25 mouse cellular contexts compared by ENCODE assay signal in the genomic region with DNA sequence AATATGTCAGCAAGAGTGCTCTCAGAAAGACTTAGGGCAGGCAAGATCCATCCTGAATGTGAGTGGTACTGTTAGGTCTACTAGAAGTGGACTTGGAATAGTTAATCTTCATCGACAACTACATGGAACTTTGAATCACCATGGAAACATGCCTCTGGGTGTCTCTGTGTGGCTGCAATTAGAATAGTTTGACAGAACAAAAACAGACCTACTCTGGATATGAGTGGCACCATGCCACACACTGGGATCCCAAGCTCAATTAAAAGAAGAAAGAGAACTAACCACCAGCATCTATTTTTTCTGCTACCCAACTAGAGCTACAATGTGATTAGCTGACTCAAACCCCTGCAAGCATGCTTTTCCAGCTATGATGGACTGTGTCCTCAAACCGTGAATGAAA.
DNase-seq lines count a peak whose midpoint lies in the region; ATAC-seq and TF ChIP-seq lines count a peak whose summit lies in the region.
"Had no signal": no experiment of that assay in that cellular context is flagged by ENCODE, and none has a peak within 500 bp of the region (broad histone marks: within the 10 kb centered on the region; RNA-seq: fewer than 3 reads in every experiment).

No protein-coding gene starts in this region.

- H3K4me3 ChIP-seq in hindbrain, postnatal 0 days (ENCODE audit: low read length): no peak overlapping the region
- H3K4me3 ChIP-seq in hindbrain, embryonic 12.5 days: no peak overlapping the region
- H3K4me3 ChIP-seq: embryonic facial prominence, embryonic 12.5 days; heart, embryonic 13.5 days; hindbrain, embryonic 15.5 days; kidney, embryonic 15.5 days; limb, embryonic 12.5 days; liver, embryonic 15.5 days; neural tube, embryonic 13.5 days had no signal

- H3K27ac ChIP-seq in hindbrain, postnatal 0 days: no peak overlapping the region
- no peak overlapping the region for H3K27ac ChIP-seq in hindbrain, embryonic 12.5 days
- H3K27ac ChIP-seq: embryonic facial prominence, embryonic 12.5 days; heart, embryonic 13.5 days; hindbrain, embryonic 15.5 days; kidney, embryonic 15.5 days; limb, embryonic 12.5 days; liver, embryonic 15.5 days; neural tube, embryonic 13.5 days had no signal

- intact Hi-C loops in left cerebral cortex, postnatal 14 days (cut with DNase I): no loop called here

- H3K27me3 ChIP-seq in hindbrain, postnatal 0 days (ENCODE audit: insufficient read depth, low read length): no peaks in the 10 kb centered on the region
- H3K27me3 ChIP-seq in hindbrain, embryonic 12.5 days: no peaks in the 10 kb centered on the region
- H3K27me3 ChIP-seq: embryonic facial prominence, embryonic 12.5 days; heart, embryonic 13.5 days; hindbrain, embryonic 15.5 days; kidney, embryonic 15.5 days; limb, embryonic 12.5 days; liver, embryonic 15.5 days; neural tube, embryonic 13.5 days had no signal

- TF ChIP-seq CTCF in hindbrain, postnatal 0 days (IDR thresholded peaks at IDR 0.05; ENCODE audit: low read depth): no peak

- H3K4me2 ChIP-seq in hindbrain, postnatal 0 days (ENCODE audit: low read depth, low read length): no peak overlapping the region
- H3K4me2 ChIP-seq in hindbrain, embryonic 12.5 days (replicated peaks): no peak overlapping the region
- H3K4me2 ChIP-seq: embryonic facial prominence, embryonic 12.5 days; heart, embryonic 13.5 days; hindbrain, embryonic 15.5 days; kidney, embryonic 15.5 days; limb, embryonic 12.5 days; liver, embryonic 15.5 days; lung, embryonic 14.5 days; neural tube, embryonic 13.5 days had no signal

- H3K9ac ChIP-seq in hindbrain, postnatal 0 days (replicated peaks; ENCODE audit: low read length): no peak overlapping the region
- no peak overlapping the region for H3K9ac ChIP-seq in hindbrain, embryonic 12.5 days
- H3K9ac ChIP-seq: embryonic facial prominence, embryonic 12.5 days; heart, embryonic 13.5 days; hindbrain, embryonic 15.5 days; kidney, embryonic 15.5 days; limb, embryonic 12.5 days; liver, embryonic 15.5 days; lung, embryonic 14.5 days; neural tube, embryonic 13.5 days had no signal

- no peaks in the 10 kb centered on the region for H3K9me3 ChIP-seq in hindbrain, postnatal 0 days (ENCODE audit: low read length)
- peaks cover 3% of the 10 kb centered on the region; the same call in 1 of the 2 replicates for H3K9me3 ChIP-seq in hindbrain, embryonic 12.5 days (replicated peaks)
- H3K9me3 ChIP-seq: embryonic facial prominence, embryonic 12.5 days; heart, embryonic 13.5 days; hindbrain, embryonic 15.5 days; kidney, embryonic 15.5 days; limb, embryonic 12.5 days; liver, embryonic 15.5 days; neural tube, embryonic 13.5 days had no signal

- 31% methylated on average over 2 of the region's 2 CpGs for WGBS in hindbrain, postnatal 0 days
- WGBS in hindbrain, embryonic 12.5 days: 76% methylated on average over 2 of the region's 2 CpGs

- no peaks in the 10 kb centered on the region for H3K36me3 ChIP-seq in hindbrain, postnatal 0 days (ENCODE audit: insufficient read depth, low read length)
- H3K36me3 ChIP-seq in hindbrain, embryonic 12.5 days: no peaks in the 10 kb centered on the region
- H3K36me3 ChIP-seq: embryonic facial prominence, embryonic 12.5 days; heart, embryonic 13.5 days; hindbrain, embryonic 15.5 days; kidney, embryonic 15.5 days; limb, embryonic 12.5 days; liver, embryonic 15.5 days; neural tube, embryonic 13.5 days had no signal

- peak; percentile 14 for DNase-seq in hindbrain, postnatal 0 days (ENCODE audit: low spot score)
- DNase-seq in left cerebral cortex, postnatal 14 days (ENCODE audit: low spot score in 2 of 2): peak; percentile 25 to 56
- DNase-seq in left cerebral cortex, adult 11 months (ENCODE audit: low spot score): no peak
- peak; percentile 28 for DNase-seq in brain, adult 2 months (ENCODE audit: low read depth, low spot score)
- DNase-seq in telencephalon, adult 2 months (ENCODE audit: low read depth, low spot score): peak; percentile 18
- DNase-seq: adrenal gland, adult 2 months; adrenal gland, postnatal 36 days; B cell, adult 2 months; cerebellum, adult 9-10 months; cerebellum, postnatal 36 days; embryo, embryonic 11 days; heart, postnatal 10 days; kidney, adult 18-20 months; kidney, postnatal 25 days; lung, embryonic 14.5 days; lung, postnatal 14 days had no signal

- H3K4me1 ChIP-seq in hindbrain, postnatal 0 days (ENCODE audit: insufficient read depth, low read length): no peaks in the 10 kb centered on the region
- H3K4me1 ChIP-seq in hindbrain, embryonic 12.5 days: no peaks in the 10 kb centered on the region
- H3K4me1 ChIP-seq: embryonic facial prominence, embryonic 12.5 days; heart, embryonic 13.5 days; hindbrain, embryonic 15.5 days; kidney, embryonic 15.5 days; limb, embryonic 12.5 days; liver, embryonic 15.5 days; neural tube, embryonic 13.5 days had no signal

- 0 out of 2 replicates have a peak, but pooled peaks have one; percentile 35 for ATAC-seq in hindbrain, postnatal 0 days
- ATAC-seq in hindbrain, embryonic 12.5 days (ENCODE audit: low FRiP score): no peak
- ATAC-seq: activated CD4-positive, CD25-positive, alpha-beta regulatory T cell, adult 4 months had no signal
